Mouse (Mus musculus): ENCODE results near the gene Zfp799.

Zfp799 gene

GRCm38 (mm10) chr17:32787436-32788093 is 42.5 kb downstream of the Zfp799 start:
- DNase-seq (ENCODE audit: low read depth): no peak

DNA sequence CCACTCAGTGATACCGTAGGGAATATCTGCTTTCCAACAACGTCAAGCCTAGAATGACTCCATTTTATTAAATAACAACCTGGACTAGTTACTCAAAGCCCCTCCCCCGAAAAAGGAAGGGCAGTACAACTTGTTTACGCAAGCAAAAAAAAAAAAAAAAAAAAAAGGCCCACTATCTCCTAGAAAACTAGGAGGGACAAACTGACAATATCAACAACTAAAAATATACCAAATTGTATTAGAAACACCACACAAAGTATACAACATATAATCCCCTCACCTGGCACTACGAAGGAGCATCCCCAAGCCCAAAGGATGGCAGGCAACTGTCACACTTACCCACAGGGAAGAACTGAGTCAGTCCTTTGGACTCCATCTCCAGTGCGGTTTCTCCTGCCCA is 43.1 kb downstream of the Zfp799 start:
- no peak for DNase-seq (ENCODE audit: low read depth)

- no peak for DNase-seq (ENCODE audit: low read depth)
These were observed 44.4 kb downstream of the Zfp799 start for GRCm38 (mm10) chr17:32785656-32786055.

DNA sequence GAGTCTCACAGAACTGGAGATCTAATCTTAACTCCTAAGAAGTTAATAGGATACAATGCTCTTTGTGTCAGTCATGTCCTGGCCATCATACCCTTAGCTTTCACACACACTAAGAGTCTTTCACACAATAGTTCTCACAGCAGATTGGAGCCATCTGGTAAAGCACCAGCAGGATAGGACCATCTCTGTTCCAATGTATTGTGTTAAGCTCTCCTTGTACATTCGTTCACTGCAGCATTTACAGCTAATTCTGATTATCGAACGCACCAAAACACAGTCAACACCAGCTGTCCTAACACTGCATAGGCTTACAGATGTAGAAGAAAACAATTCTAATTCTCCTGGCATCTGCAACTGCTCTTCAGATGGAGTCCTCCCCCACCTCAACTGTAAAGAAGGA is 52.5 kb downstream of the Zfp799 start:
- no peak for DNase-seq (ENCODE audit: low read depth)

GRCm38 (mm10) chr17:32771213-32771612 is 58.8 kb downstream of the Zfp799 start:
- no peak for DNase-seq (ENCODE audit: low read depth)

DNA sequence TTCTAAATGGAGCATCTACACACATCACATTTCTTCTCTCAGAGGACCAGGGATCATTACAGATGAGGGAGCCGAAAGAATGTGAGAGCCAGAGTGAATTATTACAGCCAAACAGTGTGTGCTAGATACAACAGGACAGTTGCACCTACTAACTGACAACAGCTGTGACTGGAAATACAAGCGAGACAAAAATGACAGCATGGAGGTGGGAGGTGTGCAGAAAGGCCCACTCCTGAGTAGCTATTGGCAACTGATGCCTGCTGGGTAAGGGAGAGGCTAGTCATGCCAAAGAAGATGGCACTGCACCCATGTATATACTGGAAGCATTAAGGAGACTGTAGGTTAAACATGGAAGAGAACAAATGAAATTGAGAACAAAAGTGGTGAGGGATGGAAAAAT is 63.6 kb downstream of the Zfp799 start:
- no peak for DNase-seq (ENCODE audit: low read depth)

Data from fibroblast of lung, adult 2 months (primary cell).